Mouse (Mus musculus) mature B cell (primary cell): ENCODE results near the gene Ttc34.

Experiments used
- in situ Hi-C: fragments of 300-500 bp; cut with MboI; formaldehyde crosslinking; loops from 2 replicates; pipeline ENCODE4 v1.14.3; 2019

Ttc34 gene

DNA sequence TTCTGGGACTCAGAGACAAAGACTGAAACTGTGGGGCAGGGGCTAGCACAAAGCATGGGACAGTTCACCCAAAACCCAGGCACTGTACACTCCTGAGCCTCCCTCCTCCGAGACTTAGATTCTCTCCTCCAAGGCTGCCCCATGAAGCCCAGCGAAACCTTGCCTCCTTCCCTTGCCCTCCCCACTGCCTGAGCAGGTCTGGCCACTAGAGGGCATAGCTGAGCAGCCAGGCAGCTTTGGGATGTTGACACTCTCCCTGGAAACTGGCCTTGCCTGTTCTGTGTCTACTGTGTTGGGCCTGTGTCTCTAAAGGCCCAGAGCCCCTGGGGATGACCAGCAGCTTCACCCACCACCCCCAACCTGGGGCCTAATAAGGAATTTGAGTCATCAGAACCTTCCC lies at the start of gene Ttc34:
Gene Ttc34 (plus strand): TSS at position 290 of the 400 bp plus-strand sequence.
- in situ Hi-C loops = no loop called here

DNA sequence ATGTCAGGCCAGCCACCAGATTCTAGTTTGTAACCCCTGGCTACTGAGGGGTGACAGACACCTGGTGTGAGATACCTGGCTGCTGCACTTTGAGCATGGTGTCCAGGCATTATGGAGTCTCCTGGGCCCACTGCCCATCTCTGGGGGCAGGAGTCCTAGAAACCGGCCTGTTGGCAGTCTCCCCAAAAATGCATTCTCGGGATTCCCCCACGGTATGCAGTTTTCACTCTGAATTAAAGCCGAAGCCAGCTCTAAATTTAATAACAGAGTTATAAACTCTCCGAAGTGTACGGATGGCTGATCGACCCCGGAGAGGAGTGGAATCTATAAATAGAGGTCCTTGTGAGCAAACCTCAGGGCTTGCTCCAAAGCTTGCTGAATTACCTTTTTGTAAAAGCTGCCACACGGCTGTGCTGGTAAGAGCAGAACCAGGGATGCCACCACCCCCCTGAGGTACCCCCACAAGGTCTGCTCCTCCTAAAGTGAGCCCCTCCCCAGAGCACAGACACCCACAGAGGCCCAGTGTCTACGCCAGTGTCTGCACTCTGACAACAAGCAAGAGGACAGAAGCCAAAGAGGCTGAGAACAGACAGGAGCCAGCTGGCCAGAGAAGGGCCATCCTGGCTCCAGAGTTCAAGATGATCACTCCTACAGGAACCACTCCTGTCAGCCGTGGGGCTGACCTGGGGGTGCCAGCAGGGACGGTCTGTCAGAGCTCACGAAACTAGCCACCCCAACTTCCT lies 49.1 kb upstream of the Ttc34 start:
- in situ Hi-C loops = no loop called here

DNA sequence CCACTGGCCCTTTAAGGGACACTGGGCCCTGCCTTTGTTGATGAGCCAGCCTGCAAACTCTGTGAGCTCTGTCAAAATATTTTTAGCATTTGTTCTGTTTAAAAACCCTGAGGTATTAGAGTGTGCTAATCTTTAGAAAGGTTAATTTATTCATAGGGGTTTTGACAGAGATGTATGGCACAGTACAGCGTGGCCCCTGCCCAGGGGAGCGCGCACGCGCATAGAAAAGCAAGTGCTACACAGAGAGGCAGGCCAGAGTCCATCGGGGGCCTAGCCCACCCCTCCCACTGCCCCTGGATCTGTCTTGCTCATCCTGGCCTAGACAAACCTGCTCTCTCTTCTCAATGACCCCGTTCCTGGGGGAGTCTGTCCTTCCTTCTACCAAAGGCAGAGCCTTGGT lies 45.4 kb upstream of the Ttc34 start:
- in situ Hi-C loops = no loop called here

DNA sequence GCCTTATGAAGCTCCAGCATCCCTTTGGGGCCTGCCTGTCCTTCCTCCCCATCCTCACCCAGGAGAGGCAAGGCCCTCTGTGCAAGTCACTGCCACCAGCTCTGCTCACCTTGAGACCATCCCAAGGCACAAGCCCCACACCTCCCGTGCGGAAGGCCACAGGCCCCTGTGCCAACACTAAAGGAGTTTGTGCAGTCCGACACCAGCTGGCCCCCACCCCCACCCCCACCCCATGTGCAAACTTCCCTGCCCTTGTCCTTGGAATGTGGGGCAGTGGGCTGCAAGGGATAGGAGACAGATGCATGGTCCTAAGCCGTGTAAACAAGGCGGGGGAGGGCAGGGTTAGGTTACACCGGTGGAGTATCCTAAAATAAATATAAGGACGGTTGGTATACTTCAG lies 43.8 kb upstream of the Ttc34 start:
- in situ Hi-C loops = no loop called here

DNA sequence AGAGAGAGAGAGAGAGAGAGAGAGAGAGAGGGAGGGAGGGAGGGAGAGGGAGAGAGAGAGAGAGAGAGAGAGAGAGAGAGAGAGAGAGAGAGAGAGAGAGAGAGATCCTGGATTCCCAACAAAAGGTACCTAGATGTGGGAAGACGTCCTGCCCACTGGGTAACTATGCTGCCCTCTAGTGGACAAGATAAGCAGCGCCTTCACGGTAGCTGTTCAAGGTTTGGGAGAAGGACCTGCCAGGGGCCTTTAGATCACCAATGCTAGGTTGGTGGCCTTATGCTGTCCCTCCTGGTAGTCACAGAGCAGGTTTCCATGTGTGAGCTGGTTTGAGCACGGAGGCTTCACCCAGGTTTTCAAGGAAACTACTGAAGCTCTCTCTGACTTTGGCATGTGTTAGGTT lies 39.4 kb upstream of the Ttc34 start:
- in situ Hi-C loops = no loop called here

DNA sequence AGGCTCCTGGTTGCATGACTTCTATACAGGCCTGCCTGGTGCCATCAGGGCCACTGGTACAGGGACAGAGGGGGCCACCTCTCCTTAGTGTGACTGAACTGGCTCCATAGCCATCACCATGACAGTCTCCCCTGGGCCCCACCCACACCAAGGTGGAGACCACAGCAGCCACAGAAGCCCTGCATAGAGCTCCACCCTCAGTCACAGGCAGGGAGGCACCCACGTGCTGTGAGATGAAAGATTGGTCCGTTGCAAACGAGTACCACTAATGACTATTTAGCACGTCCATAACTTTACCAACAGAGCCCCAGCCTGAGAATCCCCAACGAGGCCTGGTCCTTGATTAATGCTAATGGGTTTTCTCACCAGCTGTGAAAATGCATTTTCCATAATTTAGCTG lies 36.7 kb upstream of the Ttc34 start:
- in situ Hi-C loops = no loop called here

DNA sequence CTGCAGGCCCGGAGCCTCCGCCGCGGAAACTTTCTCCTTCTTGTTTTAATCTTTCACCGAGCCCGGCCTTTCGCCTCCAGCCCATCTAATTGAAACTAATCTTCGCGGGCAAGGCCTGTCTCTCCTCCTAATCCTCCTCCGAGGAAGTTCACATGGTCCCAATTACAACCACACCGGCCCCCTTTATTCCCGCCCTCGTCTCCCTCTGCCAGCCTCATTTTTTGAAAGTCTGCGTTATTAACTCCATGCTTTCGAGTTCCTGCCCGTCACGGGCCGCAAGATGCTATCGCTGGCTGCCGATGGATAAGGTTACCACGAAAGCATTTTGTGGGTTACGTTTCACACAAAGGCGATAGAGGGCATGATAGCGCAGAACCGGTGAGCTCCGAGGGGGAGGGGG lies 35.0 kb upstream of the Ttc34 start:
- in situ Hi-C loops = no loop called here

DNA sequence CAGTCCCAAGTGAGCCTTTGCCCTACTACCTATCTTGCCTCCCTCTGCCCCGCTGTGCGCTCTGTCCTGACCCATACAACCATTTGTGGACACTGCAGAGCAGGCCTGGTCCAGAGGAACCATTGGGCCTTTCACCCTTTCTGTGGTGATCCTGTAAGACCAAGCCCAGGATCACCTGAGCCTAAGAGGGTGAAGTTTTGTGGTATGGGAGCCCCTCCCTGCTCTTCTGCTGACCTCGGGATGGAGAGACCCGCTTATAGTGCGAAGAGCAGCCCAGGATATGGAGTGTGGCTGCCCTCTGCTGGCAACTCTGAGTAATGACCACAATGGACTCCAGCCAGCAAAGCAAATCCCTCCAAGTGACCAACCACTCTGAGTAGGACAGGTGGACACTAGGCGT lies 11.6 kb upstream of the Ttc34 start:
- in situ Hi-C loops = no loop called here

DNA sequence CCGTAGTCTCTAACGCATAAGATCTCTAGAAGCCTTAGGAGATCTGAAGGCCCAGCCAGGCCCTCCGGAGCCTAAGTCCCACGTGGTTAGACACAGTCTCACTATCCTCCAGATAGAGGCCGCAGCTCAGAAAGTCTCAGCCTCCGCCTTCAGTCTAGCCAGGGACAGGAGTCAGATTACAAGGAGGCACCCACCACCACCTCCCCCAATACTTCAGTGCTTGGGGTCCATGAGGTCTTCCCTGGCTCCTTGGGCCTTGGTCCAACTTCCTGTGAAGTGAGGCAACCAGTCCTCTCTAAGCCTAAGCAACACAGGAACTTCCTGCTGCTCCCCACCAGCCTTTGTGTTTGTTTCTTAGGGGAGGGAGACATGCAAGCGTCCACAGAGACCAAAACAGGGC lies 11.0 kb upstream of the Ttc34 start:
- in situ Hi-C loops = no loop called here

DNA sequence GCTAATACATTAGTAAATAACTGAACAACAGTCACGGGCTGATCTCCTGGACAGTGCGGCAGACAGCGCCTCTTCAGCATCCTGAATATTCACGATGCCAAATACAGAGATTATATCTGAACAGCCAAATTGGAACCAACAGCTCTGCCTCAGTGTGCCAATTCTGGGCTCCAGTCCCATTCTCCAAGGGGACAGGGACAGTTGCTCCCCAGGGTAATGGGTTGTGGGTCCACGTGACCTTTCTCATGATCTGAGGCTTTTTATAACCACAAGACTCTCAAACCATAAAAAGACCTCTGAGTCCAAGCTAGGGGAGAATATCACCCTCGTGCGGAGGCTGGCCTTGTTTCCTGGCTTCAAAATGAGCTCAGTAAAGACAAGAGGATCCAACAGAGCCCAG lies 10.1 kb upstream of the Ttc34 start:
- in situ Hi-C loops = no loop called here

DNA sequence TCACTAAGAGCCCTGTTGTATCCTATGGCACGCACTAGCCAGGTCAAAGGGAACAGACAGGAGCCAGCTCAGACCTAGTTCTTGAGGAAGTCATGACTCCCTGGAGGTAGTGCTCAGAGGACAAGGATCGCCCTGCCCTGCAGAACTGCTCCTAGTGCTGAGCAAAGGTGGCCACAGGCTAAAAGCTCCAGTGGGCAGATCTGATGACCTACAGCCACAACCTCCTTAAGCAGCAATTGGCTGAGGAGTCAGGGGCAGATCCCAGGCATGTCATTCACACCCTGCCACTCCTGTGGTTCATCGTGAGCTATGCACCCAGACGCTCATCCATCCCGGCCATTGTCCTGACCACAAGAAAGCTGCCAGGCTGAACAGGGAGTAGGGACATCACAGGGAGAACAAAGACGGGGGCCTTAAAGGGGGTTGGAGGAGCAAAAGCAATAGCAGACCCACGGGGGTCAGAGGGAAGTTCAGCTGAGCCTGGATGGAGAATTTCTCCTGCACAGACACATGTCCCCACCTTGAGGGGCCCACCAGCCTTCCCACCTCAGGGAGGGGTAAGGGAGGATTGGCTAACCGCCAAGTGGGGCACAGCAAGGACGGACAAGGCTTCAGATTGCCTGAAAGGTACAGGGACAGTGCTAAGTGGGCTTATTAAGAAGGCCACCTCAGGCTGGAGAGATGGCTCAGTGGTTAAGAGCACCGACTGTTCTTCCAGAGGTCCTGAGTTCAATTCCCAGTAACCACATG lies 9.2 kb upstream of the Ttc34 start:
- in situ Hi-C loops = no loop called here

DNA sequence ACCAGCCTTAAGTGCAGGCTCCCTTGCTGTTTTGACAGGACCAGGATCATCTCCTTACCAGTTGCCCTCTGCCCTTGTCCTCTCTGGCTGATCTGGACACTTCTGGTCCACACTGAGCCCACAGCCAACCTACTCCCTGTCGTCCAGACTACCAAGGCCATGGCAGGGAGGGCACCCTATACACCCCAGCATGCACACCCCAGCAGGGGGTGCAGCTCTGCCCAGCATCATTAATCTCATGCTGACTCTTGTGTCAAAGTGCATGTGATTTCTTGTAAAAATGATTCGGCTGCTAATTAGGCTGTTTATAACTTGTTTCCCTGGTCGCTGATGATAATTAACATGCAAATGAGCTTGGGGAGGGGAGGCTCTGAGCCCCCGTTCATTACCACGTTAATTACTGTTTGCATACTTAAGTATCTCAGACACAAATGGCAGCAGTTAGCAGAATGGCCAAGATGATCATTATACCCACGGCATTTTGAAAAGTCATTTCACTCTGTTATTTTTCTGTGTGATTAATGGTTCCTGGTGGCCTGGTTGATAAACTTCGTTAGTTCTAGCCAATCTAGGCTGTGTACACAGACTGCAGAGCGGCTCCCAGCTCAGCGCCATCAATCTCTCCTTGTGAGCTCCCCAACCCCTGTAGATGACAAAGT lies 5.2 kb upstream of the Ttc34 start:
- in situ Hi-C loops = no loop called here

DNA sequence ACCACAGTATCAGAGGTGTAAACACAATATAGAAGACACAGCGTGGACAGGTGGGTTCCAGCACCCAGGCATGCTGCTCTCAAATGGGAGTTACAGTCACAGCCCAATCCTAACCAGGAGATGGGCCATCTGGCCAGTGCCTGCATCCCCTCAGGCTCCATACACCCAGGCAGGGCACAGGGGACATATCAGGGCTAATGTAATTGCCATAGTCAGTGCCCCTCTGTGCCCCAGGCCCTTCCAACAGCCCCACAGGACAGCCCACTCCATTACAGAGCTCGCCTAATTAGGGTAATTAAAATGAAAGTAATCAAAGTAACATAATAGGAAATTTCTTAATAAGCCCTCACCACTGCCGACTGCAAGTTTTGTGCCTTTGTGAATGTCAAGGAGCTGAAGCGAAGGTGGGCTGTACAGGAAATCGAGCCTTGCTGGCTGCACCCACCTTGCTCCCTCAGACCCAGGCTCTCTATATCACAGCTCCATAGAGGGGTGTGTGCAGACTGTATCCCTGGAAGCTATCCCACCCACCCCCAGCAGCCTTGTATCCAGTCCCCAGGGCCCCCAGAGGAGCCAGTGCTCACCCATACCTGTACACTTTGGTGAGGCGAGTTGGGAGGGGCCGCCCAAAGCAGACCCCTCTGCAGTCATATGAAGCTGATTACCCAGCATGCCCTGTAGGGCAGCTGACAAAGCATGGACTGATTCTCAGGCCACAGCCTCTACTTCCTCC lies 910 bp upstream of the Ttc34 start:
- in situ Hi-C loops = no loop called here

DNA sequence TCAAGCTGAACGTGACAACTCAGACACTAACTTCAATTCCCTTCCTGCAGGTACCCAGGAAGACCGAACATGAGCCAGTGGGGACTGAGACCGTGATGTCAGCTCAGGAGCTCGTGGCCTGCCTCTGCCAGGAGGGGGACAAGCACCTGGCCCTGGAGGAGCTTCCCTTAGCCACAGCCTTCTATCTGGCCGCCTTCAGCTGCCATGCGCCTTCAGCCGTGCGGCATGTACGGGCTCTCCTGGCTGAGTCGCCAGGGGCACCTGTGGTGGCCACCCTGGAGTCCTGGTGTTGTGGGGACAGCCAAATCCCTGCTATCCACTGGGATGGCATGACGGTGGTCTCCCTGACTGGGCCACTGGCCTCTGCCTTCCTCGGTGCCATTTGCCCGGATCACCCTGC lies 1.5 kb downstream of the Ttc34 start:
- in situ Hi-C loops = no loop called here

DNA sequence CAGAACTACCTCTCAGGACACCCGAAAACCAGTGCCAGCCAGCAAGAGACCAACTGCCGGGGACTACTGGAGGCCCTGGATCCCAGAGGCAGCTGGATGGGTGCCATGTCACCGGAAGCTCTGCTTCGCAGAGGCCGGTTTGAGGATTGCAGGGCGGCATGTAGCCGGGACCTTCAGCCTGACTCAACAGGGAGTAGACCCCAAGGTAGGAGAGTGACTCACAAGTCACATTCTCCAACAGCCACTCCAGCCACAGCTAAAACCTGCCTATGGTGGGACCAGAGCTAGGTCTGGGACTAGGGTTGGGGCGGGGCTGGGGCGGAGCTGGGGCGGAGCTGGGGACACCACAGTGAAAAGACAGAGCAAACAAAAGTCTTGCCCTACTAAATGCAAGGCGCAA lies 2.1 kb downstream of the Ttc34 start:
- in situ Hi-C loops = no loop called here

DNA sequence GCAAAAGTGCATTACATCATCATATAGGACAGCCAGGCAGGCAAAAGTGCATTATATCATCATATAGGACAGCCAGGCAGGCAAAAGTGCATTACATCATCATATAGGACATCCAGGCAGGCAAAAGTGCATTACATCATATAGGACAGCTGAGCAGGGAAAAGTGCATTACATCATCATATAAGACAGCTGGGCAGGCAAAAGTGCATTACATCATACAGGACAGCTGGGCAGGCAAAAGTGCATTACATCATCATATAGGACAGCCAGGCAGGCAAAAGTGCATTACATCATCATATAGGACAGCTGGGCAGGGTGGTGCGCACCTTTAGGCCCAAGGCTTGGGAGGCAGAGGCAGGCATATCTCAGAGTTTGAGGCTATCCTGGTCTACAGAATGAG lies 15.4 kb downstream of the Ttc34 start:
- in situ Hi-C loops = no loop called here

DNA sequence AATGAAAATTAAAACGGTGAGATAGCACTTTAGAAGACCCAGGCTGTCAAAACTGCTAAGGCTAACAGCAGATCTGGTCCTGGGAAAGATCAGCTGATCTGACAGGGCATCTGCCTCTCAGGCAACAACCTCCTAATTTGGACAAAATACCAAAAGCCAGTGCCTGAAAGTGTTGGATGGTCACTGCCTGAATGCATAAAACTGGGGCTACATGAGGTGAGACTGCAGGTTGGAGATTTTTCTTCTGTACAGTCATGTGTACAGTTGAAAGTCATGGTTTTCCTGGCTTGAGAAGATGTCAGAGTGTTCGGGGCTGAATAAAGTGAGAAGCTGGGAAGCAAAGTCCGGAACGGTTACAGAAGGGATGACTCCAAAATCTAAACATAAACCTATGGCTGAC lies 16.6 kb downstream of the Ttc34 start:
- in situ Hi-C loops = no loop called here

DNA sequence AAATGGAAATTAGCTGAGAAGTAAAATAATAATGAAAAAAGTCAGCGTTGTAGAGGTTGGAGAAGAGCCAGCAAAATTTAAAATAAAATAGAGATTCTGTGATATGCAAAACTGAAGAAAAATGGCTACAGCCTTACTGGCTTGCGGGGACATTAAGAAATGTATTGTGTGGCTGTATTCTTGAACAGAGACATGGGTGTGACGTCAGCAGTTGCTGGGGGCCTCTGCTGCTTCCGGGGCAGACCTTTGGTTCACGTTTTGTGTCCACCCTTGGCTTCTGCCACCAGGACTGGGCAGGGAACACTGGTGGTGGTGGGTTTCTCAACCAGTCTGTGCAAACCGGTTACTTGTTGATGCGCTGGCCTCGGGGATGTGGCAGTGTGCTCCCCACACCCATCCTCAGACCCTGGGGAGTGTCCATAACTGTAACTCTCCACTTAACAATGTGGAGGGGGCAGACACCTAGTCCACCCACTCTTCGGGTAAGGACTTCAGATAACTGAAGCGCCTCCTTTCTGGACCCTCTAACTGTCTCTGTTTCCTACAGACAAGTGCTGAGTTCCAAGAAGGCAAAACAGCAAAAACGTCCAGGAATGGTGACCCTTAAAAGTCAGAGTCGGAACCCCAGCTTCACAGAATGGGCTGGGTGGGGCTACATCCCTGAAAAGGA lies 17.6 kb downstream of the Ttc34 start:
- in situ Hi-C loops = no loop called here

DNA sequence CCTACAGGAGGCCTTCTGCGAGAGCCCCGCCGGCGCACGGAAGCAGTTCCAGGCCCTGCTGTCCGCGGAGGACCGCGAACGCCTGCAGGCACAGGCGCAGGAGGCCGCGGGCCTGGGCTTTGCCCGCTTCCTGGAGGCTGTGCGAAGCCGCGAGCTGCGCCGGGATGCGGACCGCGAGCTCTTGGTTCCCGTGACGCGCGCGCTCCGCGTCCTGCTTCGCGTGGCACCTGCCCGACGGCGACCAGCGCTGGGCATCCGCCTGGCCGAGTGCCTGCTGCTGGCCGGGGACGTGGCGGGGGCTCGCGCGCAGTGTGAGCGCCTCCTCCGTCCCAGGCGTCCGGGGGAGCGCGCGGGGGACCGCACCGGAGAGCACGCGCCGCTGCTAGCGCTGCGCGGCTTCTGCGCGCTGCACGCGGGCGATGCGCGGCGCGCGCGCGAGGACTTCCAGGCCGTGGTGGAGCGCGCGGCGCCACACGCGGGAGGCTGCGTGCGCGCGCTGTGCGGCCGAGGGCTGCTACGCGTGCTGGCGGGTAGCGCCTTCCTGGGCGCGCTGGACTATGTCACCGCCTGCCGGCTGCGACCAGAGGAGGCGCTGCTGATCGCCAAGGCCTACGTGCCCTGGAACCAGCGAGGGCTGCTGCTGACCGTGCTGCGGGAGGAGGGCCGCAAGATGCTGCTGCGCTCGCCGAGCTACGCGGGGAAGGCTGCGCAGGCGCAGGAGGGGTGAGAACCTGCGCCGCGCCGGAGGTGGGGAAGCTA lies 18.6 kb downstream of the Ttc34 start:
- in situ Hi-C loops = no loop called here

DNA sequence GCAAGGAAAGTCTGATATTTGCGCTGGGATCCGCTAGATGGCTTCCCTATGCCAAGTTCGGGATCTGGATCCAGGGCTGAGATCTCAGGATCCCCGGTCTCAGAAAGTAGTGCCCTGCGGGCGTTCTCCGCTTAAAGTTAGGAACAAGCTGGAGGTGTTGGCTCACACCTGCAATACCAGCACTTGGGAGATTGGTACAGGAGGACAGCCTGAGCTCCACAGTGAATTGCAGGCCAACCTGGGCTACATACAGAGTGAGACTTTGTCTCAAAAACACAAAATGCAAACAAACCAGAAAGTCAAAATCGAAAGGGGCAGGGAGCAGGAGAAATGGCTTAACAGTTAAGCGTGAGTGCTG lies 19.2 kb downstream of the Ttc34 start:
- in situ Hi-C loops = no loop called here

DNA sequence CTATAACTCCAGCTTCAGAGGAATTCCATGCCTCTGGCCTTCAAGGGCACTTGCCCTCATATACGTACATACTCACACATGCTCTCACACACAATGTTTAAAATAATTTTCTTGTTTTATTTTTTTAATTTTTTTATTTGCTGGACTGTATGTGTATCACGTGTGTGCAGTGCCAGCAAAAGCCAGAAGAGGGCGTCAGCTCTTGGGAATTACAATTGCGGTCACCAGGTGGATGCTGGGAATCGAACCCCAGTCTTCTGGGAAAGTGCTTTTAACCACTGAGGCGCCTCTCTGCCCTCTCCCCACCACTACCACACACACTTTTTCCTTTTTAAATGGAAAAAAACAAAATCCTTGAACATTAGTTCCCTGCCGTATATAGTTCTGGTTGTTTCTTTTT lies 19.6 kb downstream of the Ttc34 start:
- in situ Hi-C loops = no loop called here
